ENCODE assay signal across 12 mouse cellular contexts in the genomic region with DNA sequence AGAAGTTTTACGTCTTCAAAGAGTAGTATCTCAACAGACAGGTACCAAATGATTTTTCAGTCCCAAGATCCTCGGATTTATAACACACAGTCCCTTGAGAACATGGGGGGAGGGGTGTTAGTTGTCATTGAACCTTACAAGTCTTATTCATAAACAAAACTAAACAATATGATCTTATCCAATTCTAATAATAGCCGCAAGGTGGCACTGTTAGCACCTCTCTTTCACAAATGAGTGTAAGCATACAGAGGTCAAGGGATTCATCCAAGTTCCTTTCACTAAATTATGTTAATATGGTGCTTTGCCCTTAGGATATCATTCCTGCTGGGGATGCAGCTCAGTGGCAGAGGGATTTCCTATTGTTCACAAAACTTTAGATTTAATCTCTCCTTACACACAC.
DNase-seq lines count a peak whose midpoint lies in the region; ATAC-seq and TF ChIP-seq lines count a peak whose summit lies in the region.
"Had no signal": no experiment of that assay in that cellular context is flagged by ENCODE, and none has a peak within 500 bp of the region (broad histone marks: within the 10 kb centered on the region; RNA-seq: fewer than 3 reads in every experiment).

No protein-coding gene starts in this region.

- no peak overlapping the region for H3K4me3 ChIP-seq in kidney, postnatal 0 days (replicated peaks; ENCODE audit: low read depth, low read length)
- H3K4me3 ChIP-seq in kidney, embryonic 16.5 days (ENCODE audit: low read length): no peak overlapping the region
- H3K4me3 ChIP-seq: embryonic facial prominence, embryonic 13.5 days; hindbrain, embryonic 15.5 days had no signal

- H3K27me3 ChIP-seq in kidney, postnatal 0 days (ENCODE audit: insufficient read depth, low read length): no peaks in the 10 kb centered on the region
- H3K27me3 ChIP-seq in kidney, embryonic 16.5 days (ENCODE audit: insufficient read depth, low read length): no peaks in the 10 kb centered on the region
- H3K27me3 ChIP-seq: embryonic facial prominence, embryonic 13.5 days; hindbrain, embryonic 15.5 days had no signal

- WGBS in kidney, postnatal 0 days: 63% methylated on average over 3 of the region's 3 CpGs
- WGBS in kidney, embryonic 16.5 days: 49% methylated on average over 3 of the region's 3 CpGs

- TF ChIP-seq CTCF in kidney, postnatal 0 days (IDR thresholded peaks at IDR 0.05; ENCODE audit: low read depth): peak; percentile 52; the same call in 1 of the 2 replicates

- no peaks in the 10 kb centered on the region for H3K36me3 ChIP-seq in kidney, postnatal 0 days (ENCODE audit: insufficient read depth, low read length)
- H3K36me3 ChIP-seq in kidney, embryonic 16.5 days (ENCODE audit: insufficient read depth, low read length): no peaks in the 10 kb centered on the region
- H3K36me3 ChIP-seq: embryonic facial prominence, embryonic 13.5 days; hindbrain, embryonic 15.5 days had no signal

- no peaks in the 10 kb centered on the region for H3K4me1 ChIP-seq in kidney, postnatal 0 days (replicated peaks; ENCODE audit: insufficient read depth, low read length)
- no peaks in the 10 kb centered on the region for H3K4me1 ChIP-seq in kidney, embryonic 16.5 days (ENCODE audit: insufficient read depth, low read length)
- H3K4me1 ChIP-seq: embryonic facial prominence, embryonic 13.5 days; hindbrain, embryonic 15.5 days had no signal

- H3K9ac ChIP-seq in kidney, postnatal 0 days (ENCODE audit: low read depth, low read length): no peak overlapping the region
- no peak overlapping the region for H3K9ac ChIP-seq in kidney, embryonic 16.5 days (replicated peaks; ENCODE audit: low read length)
- H3K9ac ChIP-seq: embryonic facial prominence, embryonic 13.5 days; hindbrain, embryonic 15.5 days had no signal

- DNase-seq in adrenal gland, postnatal 10 days: peak; percentile 2
- DNase-seq in adrenal gland, adult (ENCODE audit: inconsistent age in 2 of 2, low spot score in 1 of 2): no peak
- peak; percentile 18 for DNase-seq in kidney, postnatal 0 days (ENCODE audit: low spot score)
- peak; percentile 27 for DNase-seq in ES-CJ7 (ENCODE audit: low read depth, low spot score)
- peak; percentile 29 for DNase-seq in embryo, embryonic 11 days
- no peak for DNase-seq in right cerebral cortex, postnatal 36 days (ENCODE audit: low spot score in 2 of 2)
- no peak for DNase-seq in kidney, adult 11 months
- DNase-seq: lung, adult 18-20 months; thymus, postnatal 25 days had no signal

- no peak for ATAC-seq in kidney, postnatal 0 days (replicated peaks; ENCODE audit: low FRiP score, low read depth)
- ATAC-seq in kidney, embryonic 16.5 days (ENCODE audit: low FRiP score, low TSS enrichment): no peak

- H3K9me3 ChIP-seq in kidney, postnatal 0 days (replicated peaks; ENCODE audit: low read length): no peaks in the 10 kb centered on the region
- H3K9me3 ChIP-seq in kidney, embryonic 16.5 days (ENCODE audit: low read length): no peaks in the 10 kb centered on the region
- H3K9me3 ChIP-seq: embryonic facial prominence, embryonic 13.5 days; hindbrain, embryonic 15.5 days had no signal

- H3K4me2 ChIP-seq in kidney, postnatal 0 days (ENCODE audit: low read length): no peak overlapping the region
- H3K4me2 ChIP-seq in kidney, embryonic 16.5 days (replicated peaks; ENCODE audit: low read depth, low read length): no peak overlapping the region
- H3K4me2 ChIP-seq: embryonic facial prominence, embryonic 13.5 days; hindbrain, embryonic 15.5 days had no signal

- H3K27ac ChIP-seq in kidney, postnatal 0 days: no peak overlapping the region
- H3K27ac ChIP-seq in kidney, embryonic 16.5 days (ENCODE audit: low read length): no peak overlapping the region
- H3K27ac ChIP-seq: embryonic facial prominence, embryonic 13.5 days; hindbrain, embryonic 15.5 days had no signal

Comparison
In these comparisons a context has a peak if more than half of its experiments do, and no peak if none do; other contexts are left out.
1. DNase-seq: peak in adrenal gland, postnatal 10 days (single experiment), kidney, postnatal 0 days (single experiment), ES-CJ7 (single experiment) and embryo, embryonic 11 days (single experiment); none in adrenal gland, adult (0 of 2), right cerebral cortex, postnatal 36 days (0 of 2) and kidney, adult 11 months (single experiment).